Mouse (Mus musculus): Measurements from ENCODE around the gene Lilrb4a.

DNA sequence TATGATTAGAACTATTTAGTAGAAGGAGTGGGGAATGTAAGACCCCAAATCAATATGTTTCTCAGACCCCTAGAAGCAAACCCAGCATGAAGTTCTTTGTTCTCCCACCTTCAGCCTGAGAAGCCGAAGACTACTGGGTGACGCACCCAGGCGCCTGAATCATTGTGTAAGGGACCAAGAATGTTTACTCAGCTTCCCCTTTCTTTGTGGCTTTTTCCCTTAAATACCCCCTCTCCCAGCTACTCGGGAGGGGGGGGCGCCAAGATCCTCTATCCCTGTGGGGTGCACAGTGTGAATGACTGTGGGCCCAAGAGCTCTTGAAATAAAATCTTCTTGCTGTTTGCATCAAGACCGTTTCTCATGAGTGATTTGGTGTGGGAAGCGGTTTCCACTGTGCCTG is 40.1 kb downstream of the Lilrb4a start:
- no peak for TF ChIP-seq GATA1 (IDR thresholded peaks at IDR 0.05; ENCODE audit: borderline replicate concordance, low read length)
- TF ChIP-seq FLI1 (IDR thresholded peaks at IDR 0.05; ENCODE audit: low read length): no peak

Measured in megakaryocyte, embryonic 14.5 days (primary cell).